Mouse (Mus musculus) erythroblast, adult 5-6 weeks (primary cell): ENCODE measurements around the gene Ghrl. TPM values are rescaled to one million over a fixed set of nuclear protein-coding genes. Genes with fewer than 3 reads are reported as not detected.
A peak's percentile ranks its signal among the peaks of the same experiment; 100 is the strongest.

ENCODE experiments used
- ATAC-seq: replicated peaks from 2 replicates; pipeline ENCODE4 v1.8.0; 2016; ENCODE audit warnings: moderate number of reproducible peaks, mild to moderate bottlenecking, moderate TSS enrichment, inconsistent platforms; ENCODE audit not compliant: poor library complexity, low FRiP score, severe bottlenecking
- total RNA-seq, 2 experiments: library from RNA; stranded (forward) in 1 of 2; stranded (reverse) in 1 of 2; fragments of 150-400 nt in 1 of 2; fragments of 200-764, 138-1000 nt in 1 of 2; gene quantifications; 2 replicates each; pipeline versions ENCODE4 v1.2.3 to v1.2.4; 2015 to 2017; ENCODE audit warnings: low replicate concordance in 2 of 2

Ghrl gene
- total RNA-seq, 2 experiments from 2014 or later = not detected

- ATAC-seq = 0 out of 2 replicates have a peak, but pooled peaks have one; percentile 7
Measured at GRCm38 (mm10) chr6:113697222-113698205, 22.2 kb downstream of the Ghrl start.

- ATAC-seq = peak; percentile 92
Measured at GRCm38 (mm10) chr6:113696582-113697221, 23.0 kb downstream of the Ghrl start, which contains the start of gene Tatdn2. TSS of gene Tatdn2 (plus strand) at chr6:113697050.

- no peak for ATAC-seq
Measured at GRCm38 (mm10) chr6:113695766-113696355, 23.8 kb downstream of the Ghrl start.

GRCm38 (mm10) chr6:113695203-113695602 is 24.5 kb downstream of the Ghrl start:
- ATAC-seq = no peak

GRCm38 (mm10) chr6:113693377-113693776 is 26.3 kb downstream of the Ghrl start:
- no peak for ATAC-seq

GRCm38 (mm10) chr6:113692661-113693133 is 27.0 kb downstream of the Ghrl start:
- no peak for ATAC-seq

- ATAC-seq = peak; percentile 19; the same call in 1 of the 2 replicates
Measured at GRCm38 (mm10) chr6:113691084-113691462, 28.6 kb downstream of the Ghrl start.

GRCm38 (mm10) chr6:113690400-113691083 is 29.1 kb downstream of the Ghrl start:
- peak; percentile 90 for ATAC-seq

GRCm38 (mm10) chr6:113690008-113690399 is 29.7 kb downstream of the Ghrl start:
- no peak for ATAC-seq

GRCm38 (mm10) chr6:113686551-113687125 is 33.0 kb downstream of the Ghrl start:
- no peak for ATAC-seq

- no peak for ATAC-seq
Measured at GRCm38 (mm10) chr6:113683081-113683825, 36.4 kb downstream of the Ghrl start.

- peak; percentile 87 for ATAC-seq
Measured at GRCm38 (mm10) chr6:113681271-113681670, 38.4 kb downstream of the Ghrl start.

- no peak for ATAC-seq
Measured at GRCm38 (mm10) chr6:113679993-113680566, 39.6 kb downstream of the Ghrl start.

- no peak for ATAC-seq
Measured at GRCm38 (mm10) chr6:113678246-113679012, 41.3 kb downstream of the Ghrl start.

- no peak for ATAC-seq
Measured at GRCm38 (mm10) chr6:113677070-113677734, 42.5 kb downstream of the Ghrl start.

- no peak for ATAC-seq
Measured at GRCm38 (mm10) chr6:113675991-113676390, 43.7 kb downstream of the Ghrl start.

GRCm38 (mm10) chr6:113675234-113675633 is 44.4 kb downstream of the Ghrl start:
- ATAC-seq = no peak
